1 mouse cellular context compared by ENCODE assay signal in the genomic region with DNA sequence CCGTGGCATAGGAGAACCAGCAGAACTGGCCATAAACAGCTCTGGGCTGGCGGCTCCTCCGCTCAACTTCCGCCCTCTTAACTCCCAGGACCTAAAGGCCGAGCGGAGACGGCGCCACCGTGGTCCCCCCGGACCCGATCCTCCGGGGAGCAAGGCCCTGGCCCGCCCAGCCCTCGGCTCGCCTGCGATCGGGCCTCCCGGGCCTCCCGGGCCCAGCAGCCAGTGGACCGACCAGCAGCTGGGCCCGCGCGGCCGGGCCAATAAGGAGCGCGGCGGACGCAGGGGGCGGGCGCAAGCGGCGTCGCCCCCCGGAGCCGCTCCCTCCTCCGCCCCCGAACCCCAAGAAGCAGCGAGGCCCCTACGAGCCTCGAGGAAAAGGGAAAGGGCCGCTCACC.
TF ChIP-seq lines count a peak whose summit lies in the region.

No protein-coding gene starts in this region.

TF ChIP-seq in MEL, 35 proteins besides CTCF, POLR2A, EP300 and RAD21 (continued from another document):
- TF ChIP-seq MXI1 (IDR thresholded peaks at IDR 0.05; ENCODE audit: low read depth, low read length): peak; percentile 50; the same call in 1 of the 2 replicates
- no peak for TF ChIP-seq MAFK (IDR thresholded peaks at IDR 0.05; ENCODE audit: borderline replicate concordance, low read depth, low read length)
